Mouse (Mus musculus) lung, adult 18-20 months (tissue): Measurements from ENCODE around the gene Pabpc6.

Source experiments
- DNase-seq, 2 experiments: peaks; one replicate each; pipeline ENCODE4 v3.0.0; 2022; ENCODE audit warnings: mixed read lengths in 2 of 2

Gene Pabpc6

DNA sequence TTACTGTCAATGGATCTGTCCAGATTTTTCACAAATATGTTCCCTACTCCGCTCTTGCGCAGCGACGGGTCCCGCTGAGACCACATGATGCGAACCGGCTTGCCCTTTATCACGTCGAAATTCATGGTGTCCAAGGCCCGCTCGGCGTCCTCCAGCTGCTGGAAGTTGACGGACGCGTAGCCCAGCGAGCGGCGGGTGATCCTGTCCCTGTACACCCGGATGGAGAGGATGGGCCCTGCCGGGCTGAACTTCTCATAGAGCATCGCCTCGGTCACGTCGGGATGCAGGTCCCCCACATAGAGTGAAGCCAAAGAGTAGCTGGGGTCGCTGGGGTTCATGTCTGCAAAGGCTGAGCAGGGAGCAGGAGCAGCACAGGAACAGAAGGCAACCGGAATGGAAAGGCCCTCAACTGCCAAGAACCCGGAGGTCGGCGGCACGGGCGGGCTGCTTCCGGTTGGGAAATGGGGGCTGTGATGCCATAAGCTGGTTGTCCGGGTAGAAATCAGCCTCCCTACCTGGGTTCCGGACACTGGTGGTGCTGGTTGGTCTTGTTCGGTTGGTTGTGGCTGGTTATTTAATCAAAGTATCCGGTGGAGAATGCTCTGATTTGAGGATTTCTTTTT is at the start of gene Pabpc6:
Gene Pabpc6 (minus strand): TSS at position 435 of the 623 bp plus-strand sequence.
- no peak for DNase-seq

DNA sequence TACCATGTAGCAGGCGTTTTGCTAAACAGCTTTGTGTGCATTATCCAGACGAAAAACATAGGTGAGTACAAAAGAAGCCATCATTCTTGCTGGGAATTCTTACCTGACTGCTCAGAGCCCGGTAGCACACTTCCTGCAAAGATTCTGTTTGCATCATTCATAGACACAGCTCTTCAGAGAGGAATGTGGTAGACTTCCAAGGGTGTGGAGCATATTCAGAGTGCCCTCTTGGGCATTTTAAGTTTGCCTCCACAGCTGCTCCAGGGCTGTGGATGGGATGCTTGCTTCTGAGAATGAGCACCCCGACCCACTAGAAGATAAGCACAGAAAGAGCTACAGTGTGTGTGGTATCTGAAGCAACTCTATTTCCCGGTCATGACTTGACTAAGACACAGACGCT is 41.4 kb upstream of the Pabpc6 start:
- DNase-seq: no peak

DNA sequence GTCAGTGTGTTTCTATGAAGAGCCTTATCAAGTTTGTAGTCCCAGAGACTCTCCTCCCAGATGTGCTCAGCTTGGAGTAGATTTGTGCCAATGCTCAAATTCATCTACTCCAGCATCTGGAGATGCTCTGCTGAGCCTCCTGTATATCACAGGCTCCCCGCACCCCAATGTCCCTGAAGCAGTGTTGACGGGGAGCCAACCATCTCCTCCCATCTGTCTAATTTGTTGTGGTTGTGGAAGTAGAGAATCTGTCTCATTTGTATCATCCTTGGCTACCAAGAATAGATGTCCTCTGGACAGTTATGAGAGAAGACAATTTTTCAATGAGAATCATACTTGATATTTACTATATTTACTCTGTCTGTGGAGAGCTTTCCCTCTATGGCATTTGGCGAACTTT is 39.4 kb upstream of the Pabpc6 start:
- DNase-seq: no peak

DNA sequence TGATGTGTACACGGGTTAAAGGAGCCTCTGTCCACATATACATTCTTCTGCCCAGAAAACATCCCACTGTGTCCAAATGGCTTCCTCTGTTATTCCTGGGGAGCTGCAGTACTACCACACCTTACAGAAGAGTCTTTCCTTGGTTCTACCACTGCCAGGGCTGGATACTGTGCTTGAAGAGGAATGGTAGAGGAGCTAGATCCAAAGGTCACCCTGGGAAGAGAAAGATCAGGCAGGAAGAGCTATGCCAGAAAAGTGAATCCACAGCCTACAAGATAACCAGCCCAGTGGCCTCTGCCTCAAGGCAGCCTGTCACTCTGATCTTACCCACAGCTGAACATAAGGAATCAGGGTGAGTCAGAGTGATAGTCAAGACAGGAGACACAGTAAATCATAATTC is 37.8 kb upstream of the Pabpc6 start:
- DNase-seq: no peak

DNA sequence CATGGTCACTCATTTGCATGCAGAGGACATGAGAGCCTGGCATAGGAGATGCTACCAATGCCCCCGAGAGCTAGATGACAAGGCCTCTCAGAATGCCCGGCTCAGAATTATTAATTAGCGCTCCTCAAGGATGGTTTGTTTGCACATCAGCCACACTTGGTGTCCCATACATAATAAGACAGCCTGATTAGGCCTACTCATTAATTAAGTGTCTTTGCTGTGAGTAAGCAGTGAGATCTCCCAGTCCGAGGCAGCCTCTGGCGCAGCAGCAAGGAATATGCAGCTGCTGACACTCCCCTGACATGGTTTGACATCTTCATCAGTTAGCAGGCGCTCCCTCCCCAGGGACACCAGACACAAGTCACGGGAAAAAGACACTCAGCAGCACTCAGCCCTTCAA is 28.2 kb upstream of the Pabpc6 start:
- DNase-seq: no peak

DNA sequence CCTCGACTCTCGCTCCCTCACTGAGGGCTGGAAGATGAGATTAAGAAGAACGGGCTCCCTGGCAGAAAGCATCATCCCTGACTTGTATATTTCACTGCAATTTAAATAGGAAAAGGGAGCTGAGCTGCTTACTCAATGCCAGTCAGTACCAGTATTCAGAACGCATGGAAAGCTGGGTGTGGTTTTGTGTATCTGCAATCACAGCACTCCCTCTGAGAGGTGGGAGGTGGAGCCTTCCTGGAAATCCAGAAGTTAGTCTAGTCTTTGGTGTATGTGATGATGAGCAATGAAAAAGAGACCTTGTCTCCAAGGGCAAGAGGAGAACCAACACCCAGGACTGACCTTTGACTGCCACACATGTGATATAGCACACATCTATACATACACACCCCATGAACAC is 21.7 kb upstream of the Pabpc6 start:
- DNase-seq: no peak

DNA sequence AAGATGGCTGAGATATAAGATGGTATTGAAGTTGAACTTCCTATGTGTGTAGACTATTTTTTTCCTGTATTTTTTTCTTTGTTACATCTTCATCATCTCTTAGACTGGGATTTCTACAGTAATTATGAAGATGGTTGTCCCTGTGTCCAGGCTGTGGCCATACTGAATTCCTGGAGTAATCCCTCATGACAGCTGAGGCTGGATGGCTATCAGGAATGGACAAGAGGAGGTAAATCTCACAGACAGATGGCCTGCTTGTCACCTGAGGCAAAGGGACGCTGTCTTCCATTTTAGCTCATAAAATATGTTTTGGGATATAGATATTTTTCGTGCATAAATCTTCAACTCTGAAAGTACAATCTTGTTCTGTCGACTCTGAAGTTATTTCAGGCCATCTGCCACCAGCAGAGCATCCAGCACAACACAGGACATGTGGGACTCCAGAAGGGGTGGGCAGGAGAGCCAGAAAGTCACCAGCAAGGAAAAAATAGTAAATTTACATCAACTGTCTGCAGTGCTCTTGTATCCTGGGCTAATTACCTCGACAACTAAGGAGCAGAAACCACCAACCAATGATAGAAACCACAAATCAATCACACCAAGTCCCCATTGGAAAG is 14.1 kb upstream of the Pabpc6 start:
- no peak for DNase-seq

DNA sequence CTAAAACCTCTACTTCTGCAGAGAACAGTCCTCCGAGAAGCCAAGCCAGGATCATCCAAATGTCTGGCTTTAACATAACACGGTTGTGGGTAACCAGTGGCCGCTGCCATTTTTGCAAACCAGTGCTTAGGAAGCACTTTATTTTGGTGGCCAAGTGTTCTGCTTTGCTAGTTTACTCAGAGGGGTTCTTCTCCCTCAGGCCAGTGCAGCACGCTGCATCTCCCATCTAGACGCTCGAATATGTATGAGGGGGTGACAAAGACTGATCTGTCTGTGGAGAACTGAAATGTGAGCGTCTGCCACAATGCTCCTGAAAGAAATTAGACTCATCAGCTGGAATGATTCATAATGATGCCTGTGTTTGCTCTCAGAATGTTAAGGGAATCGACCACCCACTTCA is 11.2 kb upstream of the Pabpc6 start:
- no peak for DNase-seq

DNA sequence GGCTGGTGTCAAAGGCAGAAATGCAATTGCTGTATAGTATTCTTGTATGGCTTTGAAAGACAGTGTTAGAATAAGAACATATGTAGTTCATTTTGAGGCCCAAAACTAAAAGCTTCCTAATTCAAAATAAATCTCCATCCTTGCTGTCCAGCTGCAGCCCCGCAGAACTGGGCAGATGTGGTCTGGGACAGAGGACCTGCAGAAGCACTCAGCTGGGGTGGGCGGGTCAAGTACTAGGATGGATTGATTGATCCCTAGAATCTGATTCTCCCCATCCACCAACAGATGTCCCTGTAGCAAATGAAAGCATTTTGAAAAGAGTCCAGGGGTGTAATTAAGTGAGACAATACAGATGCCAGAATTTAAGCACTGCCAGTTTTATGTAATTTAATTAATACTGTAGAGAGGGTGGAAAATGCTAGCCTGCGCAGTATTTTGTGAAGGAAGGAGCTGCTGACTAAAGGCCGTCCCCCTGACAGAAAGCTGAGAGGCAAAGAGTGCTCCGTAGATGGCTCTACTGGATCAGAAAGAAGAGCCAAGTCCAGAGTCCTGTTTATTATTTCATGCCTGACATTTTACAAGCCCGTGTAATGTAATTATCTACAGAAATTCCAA is 5.8 kb upstream of the Pabpc6 start:
- DNase-seq: no peak

DNA sequence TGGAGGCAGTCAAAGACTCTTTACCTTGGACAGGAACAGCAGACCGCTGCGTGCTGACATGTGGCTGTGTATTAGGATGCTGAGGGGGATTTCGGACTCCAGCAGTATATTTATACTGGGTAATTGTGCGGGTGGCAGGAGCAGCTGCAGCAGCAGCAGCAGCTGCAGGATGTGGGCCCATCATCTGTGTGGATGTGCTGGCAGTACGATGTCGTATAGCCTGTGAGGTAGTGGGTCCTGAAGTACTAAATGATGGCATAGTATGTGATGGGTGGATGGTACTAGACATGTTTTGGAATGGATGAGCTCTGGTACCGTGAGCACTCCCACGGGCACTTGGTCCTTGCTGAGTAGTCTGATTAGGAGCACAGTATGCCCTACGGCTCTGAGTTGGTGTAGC is 1.6 kb downstream of the Pabpc6 start:
- no peak for DNase-seq

DNA sequence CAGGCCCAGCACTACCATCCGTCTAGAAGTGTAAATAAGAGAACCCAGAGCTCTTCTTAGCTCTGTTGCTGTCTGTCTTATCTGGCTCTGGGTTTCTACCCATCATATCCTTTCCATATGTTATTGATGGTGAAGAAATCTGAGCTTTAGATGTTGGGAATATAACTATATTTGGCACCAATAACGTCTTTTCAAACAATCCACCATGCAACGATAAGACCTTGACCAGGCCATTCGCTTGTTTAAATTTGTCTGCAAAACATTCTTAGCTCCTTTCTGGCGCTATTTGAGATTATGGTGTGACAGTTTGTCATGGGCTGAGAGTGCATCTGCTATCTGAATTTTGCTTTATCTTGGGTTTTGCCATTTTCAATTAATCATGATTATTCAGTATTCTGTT is 10.9 kb downstream of the Pabpc6 start:
- no peak for DNase-seq

DNA sequence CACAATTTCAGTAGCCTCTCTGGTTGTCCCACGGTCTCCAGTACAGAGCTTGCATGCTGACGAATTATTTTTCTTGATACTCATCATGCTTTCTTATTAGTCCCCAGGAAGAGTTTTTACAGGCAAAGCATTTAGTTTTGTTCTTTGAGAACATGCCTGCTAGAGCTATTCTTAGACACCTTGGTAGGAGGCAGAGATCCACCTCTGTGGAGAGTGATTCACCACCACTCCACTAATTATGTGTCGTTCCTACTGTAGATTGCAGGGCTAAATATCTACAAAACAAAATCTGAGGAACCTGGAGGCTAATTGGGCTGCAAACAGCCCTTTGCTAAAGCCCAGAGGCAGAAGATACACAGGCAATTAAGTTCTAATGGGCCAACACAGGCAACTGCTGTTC is 15.4 kb downstream of the Pabpc6 start:
- no peak for DNase-seq

DNA sequence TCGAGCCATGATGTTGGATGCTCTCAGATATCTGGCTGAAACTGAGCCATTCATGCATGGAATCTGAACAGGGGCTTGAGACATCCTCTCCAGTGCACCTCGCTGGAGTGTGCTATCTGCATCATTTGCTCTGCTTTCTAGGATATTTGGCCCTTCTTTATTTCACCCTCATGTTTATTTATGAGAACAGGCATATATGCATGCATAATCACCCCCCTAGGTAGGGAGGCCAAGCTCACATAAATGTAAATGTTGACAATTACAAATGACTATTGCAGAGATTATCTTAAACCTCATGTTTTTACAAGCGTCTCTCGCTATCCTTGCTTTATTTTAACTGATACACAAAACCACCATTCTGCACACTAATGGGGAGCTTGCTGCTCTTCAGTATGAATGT is 21.9 kb downstream of the Pabpc6 start:
- DNase-seq: no peak

DNA sequence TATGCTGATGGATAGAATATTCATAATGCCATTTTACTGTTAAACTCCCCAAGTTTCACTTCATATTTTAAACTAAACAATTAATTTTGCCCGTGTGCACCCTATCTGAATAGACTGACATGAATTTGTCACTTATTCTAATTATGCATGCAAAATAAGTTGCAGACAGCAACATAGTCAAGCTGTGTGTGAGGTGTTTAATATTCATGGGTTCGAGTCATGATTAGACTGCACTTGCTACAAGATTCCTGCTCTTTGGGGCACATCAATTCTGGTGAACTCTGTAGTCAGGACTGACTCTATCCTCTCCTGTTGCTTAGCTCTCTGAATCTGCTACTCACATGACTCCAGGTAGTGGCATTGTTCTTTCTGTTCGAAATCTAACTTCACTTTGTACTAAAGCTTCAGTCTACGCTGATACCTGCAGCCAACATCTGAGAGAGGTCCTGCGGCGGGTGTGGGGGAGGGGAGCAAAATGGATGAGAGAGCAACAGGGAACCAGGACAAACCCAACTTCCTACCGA is 25.8 kb downstream of the Pabpc6 start:
- no peak for DNase-seq

DNA sequence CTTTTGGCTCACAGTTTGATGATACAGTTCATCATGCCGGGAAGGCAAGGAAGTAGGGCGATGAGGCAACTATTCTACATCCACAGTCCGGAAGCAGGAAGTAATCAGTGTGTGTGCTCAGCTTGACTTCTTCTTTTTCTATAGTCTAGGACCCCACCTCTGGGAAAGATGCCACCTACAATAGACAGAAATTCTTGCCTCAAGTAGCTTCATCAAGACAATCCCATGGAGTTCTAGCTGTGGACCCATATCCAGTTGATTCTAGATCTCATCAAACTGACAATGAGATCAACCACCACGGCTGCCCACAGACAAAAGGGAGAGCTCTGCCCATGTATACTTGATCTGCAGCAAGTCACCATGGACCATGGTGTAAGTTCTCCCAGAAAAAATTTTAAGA is 32.5 kb downstream of the Pabpc6 start:
- no peak for DNase-seq

DNA sequence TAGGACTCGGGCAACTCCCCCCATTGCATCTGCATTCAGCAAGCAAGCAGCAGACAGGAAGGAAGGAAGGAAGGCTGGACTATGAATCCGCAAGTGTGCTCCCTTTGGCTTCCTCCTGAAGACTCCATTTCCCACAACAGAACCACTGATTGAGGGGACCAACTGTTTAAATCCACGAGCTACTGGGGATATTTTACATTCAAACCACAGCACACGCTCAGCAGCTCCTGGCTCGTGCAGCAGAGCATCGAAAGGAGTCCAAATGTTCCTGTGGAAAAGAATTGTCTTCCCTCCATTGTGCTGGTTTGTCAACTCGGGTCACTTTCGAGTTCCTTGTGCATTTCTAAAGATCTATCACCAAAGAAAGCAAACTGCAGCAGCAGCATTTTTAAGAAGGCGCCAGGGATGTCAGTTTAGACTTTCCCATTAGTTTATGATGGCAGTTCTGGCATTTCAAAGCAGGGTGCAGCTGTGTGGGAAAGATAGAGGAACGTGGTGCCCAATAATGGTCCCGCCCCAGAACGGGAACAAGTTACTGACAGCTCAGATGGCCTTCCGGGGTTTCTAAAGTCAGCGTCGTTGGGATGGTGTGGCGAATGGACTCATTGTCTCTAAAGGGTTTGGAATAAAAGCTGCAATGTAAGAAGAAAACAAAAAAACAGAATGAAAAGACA is 36.8 kb downstream of the Pabpc6 start:
- DNase-seq: no peak

DNA sequence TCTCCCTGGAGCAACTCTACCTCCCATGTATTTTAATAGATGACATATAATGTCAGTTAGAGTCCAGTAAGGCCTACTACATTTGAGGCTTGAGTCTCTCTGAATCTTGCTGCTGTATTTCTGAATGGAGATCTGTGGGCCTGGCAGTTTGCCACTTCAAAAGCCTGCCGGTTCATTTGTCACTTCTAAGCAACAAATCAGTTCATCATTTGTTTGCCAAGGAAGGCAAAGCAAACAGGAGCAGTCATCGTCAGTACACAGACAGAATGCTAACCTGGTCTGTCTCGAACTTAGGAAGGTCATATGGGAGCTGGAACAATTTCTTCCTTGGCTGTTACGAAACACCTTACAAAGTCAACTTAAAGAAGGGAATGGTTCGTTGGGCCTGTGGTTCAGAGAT is 37.4 kb downstream of the Pabpc6 start:
- DNase-seq: no peak

DNA sequence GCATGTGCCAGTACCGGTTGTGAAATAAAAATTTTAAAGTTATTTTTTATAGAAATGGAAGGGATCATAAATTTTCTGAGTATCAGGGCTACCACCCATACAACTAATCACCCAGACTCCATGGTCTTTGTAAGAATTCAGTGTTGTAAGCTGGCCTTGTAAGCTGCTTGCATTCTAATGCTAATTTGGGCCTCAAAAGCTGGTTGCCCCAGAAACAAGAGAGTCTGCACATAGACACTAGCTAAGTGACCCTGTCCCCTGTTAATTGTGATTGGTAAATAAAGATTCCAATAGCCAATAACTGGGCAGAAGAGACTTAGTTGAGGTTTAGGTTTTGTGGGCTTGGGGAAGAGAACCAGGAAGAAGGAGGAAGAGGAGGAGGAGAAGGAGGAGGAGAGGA is 38.4 kb downstream of the Pabpc6 start:
- DNase-seq: no peak

DNA sequence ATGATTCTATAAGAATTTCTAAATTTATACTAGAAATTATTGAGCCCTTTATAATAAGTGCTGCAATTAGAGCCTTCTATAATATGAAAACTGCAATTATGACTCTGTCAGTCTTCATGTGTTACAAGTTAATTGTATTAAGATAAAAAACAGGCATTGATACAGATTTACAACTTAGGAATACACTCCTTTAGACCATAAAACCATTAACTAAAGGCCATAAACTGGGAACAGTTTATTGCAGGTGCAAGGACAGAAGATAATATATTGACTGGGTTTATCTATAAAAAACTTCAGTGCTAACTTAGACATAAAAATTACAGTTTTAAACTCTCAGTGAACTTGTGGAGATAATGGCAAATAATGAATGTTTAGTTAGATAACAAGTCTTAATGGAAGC is 42.5 kb downstream of the Pabpc6 start:
- no peak for DNase-seq
